Mouse (Mus musculus) heart, adult 2 months (tissue): ENCODE results near the gene Gipc2. TPM values are rescaled to one million over a fixed set of nuclear protein-coding genes. Genes with fewer than 3 reads are reported as not detected.
A peak's percentile ranks its signal among the peaks of the same experiment; 100 is the strongest.

Source experiments
- DNase-seq, 2 experiments: peaks; one replicate each; pipeline ENCODE4 v3.0.0; 2021
- H3K27ac ChIP-seq: fragments of 200-600 bp; 2 replicates; pipeline ENCODE4 v1.8.1; 2022
- H3K27me3 ChIP-seq: fragments of 200-500 bp; 2 replicates; pipeline ENCODE4 v1.6.1; 2012; ENCODE audit warnings: mild to moderate bottlenecking, low read length, inconsistent platforms, mixed read lengths; ENCODE audit not compliant: control insufficient read depth, insufficient read depth
- H3K36me3 ChIP-seq: fragments of 200-500 bp; 2 replicates; pipeline ENCODE4 v1.6.1; 2012; ENCODE audit warnings: low read length, inconsistent platforms; ENCODE audit not compliant: control insufficient read depth, insufficient read depth
- H3K4me1 ChIP-seq: fragments of 200-500 bp; 2 replicates; pipeline ENCODE4 v1.6.1; 2011; ENCODE audit warnings: low read length; ENCODE audit not compliant: control insufficient read depth, insufficient read depth
- H3K4me3 ChIP-seq: fragments of 200-600 bp; 2 replicates; pipeline ENCODE4 v1.8.1; 2022
- H3K79me2 ChIP-seq: fragments of 200-500 bp; replicated peaks from 2 replicates; pipeline ENCODE4 v1.6.1; 2012; ENCODE audit warnings: mild to moderate bottlenecking, inconsistent platforms, low read length, moderate library complexity, mixed read lengths; ENCODE audit not compliant: control insufficient read depth, insufficient read depth
- H3K9ac ChIP-seq: fragments of 200-500 bp; 2 replicates; pipeline ENCODE4 v1.6.1; 2012; ENCODE audit warnings: low read depth, mild to moderate bottlenecking, control low read depth, inconsistent platforms, low read length, mixed read lengths
- CTCF ChIP-seq: fragments of 200-600 bp; IDR thresholded peaks from 2 replicates; pipeline ENCODE4 v1.8.1; 2022; ENCODE audit warnings: antibody characterized with exemption, mild to moderate bottlenecking, moderate library complexity
- EP300 ChIP-seq: fragments of 200-500 bp; IDR thresholded peaks from 2 replicates; pipeline ENCODE4 v1.6.1; 2011; ENCODE audit warnings: low read depth, low read length, control low read depth; ENCODE audit not compliant: insufficient read depth
- POLR2A ChIP-seq: fragments of 200-500 bp; IDR thresholded peaks from 2 replicates; pipeline ENCODE4 v1.6.1; 2011; ENCODE audit warnings: mild to moderate bottlenecking, low read depth, low read length, control low read depth; ENCODE audit not compliant: insufficient read depth
- whole genome bisulfite sequencing: fragments of 180-500 bp; shearing (Covaris S2); methylation state at CpG from one replicate; pipeline ENCODE4 v1.1.7; 2018; 5-methylcytosine and 5-hydroxymethylcytosine counted together
- intact Hi-C: fragments of 180-260 bp; cut with DNase I; formaldehyde crosslinking; loops from one replicate; pipeline ENCODE4 v1.15.1; 2025
- long read RNA-seq: library from polyadenylated mRNA; stranded (forward); transcript quantifications from one replicate; pipeline ENCODE4 v2.0.0, GENCODE M21; 2021
- polyA plus RNA-seq: library from polyadenylated mRNA; depleted of rRNA; stranded (reverse); fragments of >200 nt; gene quantifications from 2 replicates; pipeline ENCODE4 v1.2.3, GENCODE M21; 2012; rRNA removed
- total RNA-seq, 2 experiments: library from RNA; stranded (reverse); gene quantifications; 2 replicates each; pipeline ENCODE4 v1.2.3; 2021

Gipc2 gene
- 1 to 10 TPM; 3.5 to 6.1 TPM for total RNA-seq
- polyA plus RNA-seq, result 4.8 and 5.2 TPM in 2 replicates
- long read RNA-seq, partial matches to known transcripts, result 0 of 4 reads
- long read RNA-seq, other reads (novel, unspliced or antisense), result 0 of 4 reads

DNA sequence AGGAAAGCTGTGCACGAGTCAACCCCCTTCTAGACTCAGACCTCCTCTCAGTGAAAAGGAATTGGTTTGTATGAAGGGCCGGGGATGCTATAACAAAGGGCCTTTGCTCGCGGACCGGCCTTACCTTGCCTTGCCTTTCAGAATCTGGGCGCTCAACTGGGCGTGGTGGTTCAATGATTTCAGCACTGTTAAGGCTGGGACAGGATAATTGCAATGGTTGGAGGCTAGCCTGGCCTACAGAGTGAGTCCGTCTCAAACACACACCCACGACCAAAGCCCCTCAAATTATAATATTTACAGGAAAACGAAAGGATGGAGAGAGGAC, at the start of gene Gipc2:
Gene Gipc2 (minus strand): TSS at position 132 of the 325 bp plus-strand sequence.
- no peak for DNase-seq
- Histone ChIP-seq H3K27me3 (no peaks in the 10 kb centered on the region), H3K79me2 (no peaks in the 10 kb centered on the region), H3K27ac (peak within 1 kb of the TSS; percentile 83), H3K4me3 (peak within 1 kb of the TSS; percentile 89), H3K4me1 (peaks cover 1% of the 10 kb centered on the region; the same call in 1 of the 2 replicates), H3K36me3 (no peaks in the 10 kb centered on the region), H3K9ac (peak within 1 kb of the TSS; percentile 92)
- WGBS, result 37% methylated on average over 10 of the region's 10 CpGs
- TF ChIP-seq POLR2A, result no peak
- no peak for TF ChIP-seq CTCF
- no peak for TF ChIP-seq EP300
- intact Hi-C loops, result loop anchor here (10.0 kb wide), 1 partner anchor 51 kb away; no protein-coding TSS in a partner anchor

GRCm38 (mm10) chr3:152213416-152213815, 47.4 kb upstream of the Gipc2 start:
- intact Hi-C loops, result no loop called here
- 8% methylated on average over 3 of the region's 3 CpGs for WGBS
- TF ChIP-seq POLR2A (no peak), CTCF (no peak), EP300 (no peak)
- Histone ChIP-seq H3K79me2 (peaks cover 8% of the 10 kb centered on the region), H3K27me3 (no peaks in the 10 kb centered on the region), H3K27ac (no peak overlapping the region), H3K9ac (no peak overlapping the region), H3K4me1 (peaks cover 14% of the 10 kb centered on the region), H3K36me3 (peaks cover 28% of the 10 kb centered on the region), H3K4me3 (no peak overlapping the region)
- no peak for DNase-seq

DNA sequence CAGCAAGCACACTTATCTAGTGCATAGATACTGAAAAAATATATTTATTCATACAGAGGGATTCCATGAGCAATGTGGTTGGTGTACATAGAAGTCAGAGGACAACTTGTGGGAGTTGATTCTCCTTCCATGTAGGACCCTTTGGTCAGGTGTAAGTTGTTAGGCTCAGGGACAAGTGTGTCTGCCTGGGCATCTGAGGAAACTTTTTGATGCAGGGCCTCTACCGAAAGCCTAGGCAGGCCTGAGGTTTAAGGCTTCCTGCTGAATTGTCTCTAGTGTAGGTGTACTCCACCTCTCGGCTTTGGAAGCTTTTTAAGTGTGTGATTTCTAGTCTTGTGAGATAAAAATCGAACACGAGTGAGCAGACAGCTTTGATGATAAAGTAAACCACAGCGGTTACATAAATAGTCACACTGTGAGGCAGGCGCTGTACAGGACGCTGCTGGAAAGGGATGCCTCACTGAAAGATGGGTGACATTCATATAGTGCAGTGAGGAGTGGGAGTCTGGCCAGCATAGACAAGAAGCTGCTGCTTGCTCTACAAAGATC, 45.8 kb upstream of the Gipc2 start:
- peaks cover 10% of the 10 kb centered on the region for H3K79me2 ChIP-seq
- H3K4me3 ChIP-seq, result peak overlapping the region; percentile 87
- 2% methylated on average over 7 of the region's 7 CpGs for WGBS
- DNase-seq, result peak in 1 of 2 experiments; percentile 23
- intact Hi-C loops, result no loop called here
- no peak for TF ChIP-seq POLR2A
- no peak for TF ChIP-seq CTCF
- no peak for TF ChIP-seq EP300
- peak overlapping the region; percentile 65 for H3K9ac ChIP-seq
- H3K4me1 ChIP-seq, result peaks cover 14% of the 10 kb centered on the region
- no peaks in the 10 kb centered on the region for H3K27me3 ChIP-seq
- peak overlapping the region; percentile 94 for H3K27ac ChIP-seq
- peaks cover 24% of the 10 kb centered on the region for H3K36me3 ChIP-seq

DNA sequence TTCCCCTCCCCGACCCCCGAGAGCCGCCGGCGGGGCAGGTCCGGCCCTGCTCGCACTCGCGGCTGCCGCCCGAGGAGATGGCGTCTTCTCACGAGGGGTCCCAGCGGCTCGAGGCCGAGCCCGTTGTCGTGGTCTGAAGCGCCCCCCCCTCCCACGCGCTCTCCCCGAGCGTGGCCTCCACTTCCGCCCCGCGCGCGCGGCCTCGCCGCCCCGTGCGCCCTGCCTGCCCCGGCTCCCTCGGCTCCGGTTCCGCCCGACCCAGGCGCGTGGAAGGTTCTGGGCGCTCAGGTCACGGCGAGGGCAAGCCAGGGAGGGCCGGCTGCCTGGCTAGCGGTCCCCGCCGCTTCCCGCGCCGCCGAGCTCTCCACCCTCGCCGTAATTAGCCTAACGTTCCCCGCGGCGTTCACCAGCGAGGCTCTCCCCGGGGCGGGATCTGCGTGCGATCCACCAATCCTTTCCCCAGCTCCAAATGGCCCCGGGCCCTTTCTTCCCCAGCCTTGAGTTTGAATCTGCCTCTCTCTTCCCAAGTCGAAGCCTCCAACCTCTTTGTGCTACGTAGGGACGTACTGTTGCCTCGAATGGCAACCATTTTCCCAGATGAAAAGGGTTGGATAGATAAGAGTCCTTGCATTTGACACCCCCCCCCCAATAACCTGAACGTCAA, 44.8 kb upstream of the Gipc2 start:
- under 1% methylated on average over 64 of the region's 68 CpGs for WGBS

GRCm38 (mm10) chr3:152209967-152210634, 44.1 kb upstream of the Gipc2 start, which contains the start of the genes Dnajb4 and Fubp1:
TSS of gene Dnajb4 (minus strand) at chr3:152210302.
TSS of gene Fubp1 (plus strand) at chr3:152210422.
- DNase-seq, result peak; percentile 99 to 100
- no peaks in the 10 kb centered on the region for H3K27me3 ChIP-seq
- peaks cover 18% of the 10 kb centered on the region for H3K36me3 ChIP-seq
- intact Hi-C loops, result loop anchor here (1.0 kb wide), 2 partner anchors 17 to 99 kb away; no protein-coding TSS in a partner anchor
- TF ChIP-seq POLR2A (peak; percentile 97), EP300 (peak; percentile 7; the same call in 1 of the 2 replicates), CTCF (peak; percentile 4; the same call in 1 of the 2 replicates)
- H3K4me3 ChIP-seq, result peak within 1 kb of the TSS; percentile 87
- peaks cover 10% of the 10 kb centered on the region for H3K79me2 ChIP-seq
- H3K27ac ChIP-seq, result peak within 1 kb of the TSS; percentile 94
- under 1% methylated on average over 85 of the region's 85 CpGs for WGBS
- peaks cover 14% of the 10 kb centered on the region for H3K4me1 ChIP-seq
- H3K9ac ChIP-seq, result peak within 1 kb of the TSS; percentile 98

More for the DNA sequence above, 44.8 kb upstream of the Gipc2 start:
- Histone ChIP-seq H3K9ac (peak overlapping the region; percentile 98), H3K27me3 (no peaks in the 10 kb centered on the region), H3K4me1 (peaks cover 14% of the 10 kb centered on the region), H3K27ac (peak overlapping the region; percentile 94), H3K79me2 (peaks cover 10% of the 10 kb centered on the region), H3K4me3 (peak overlapping the region; percentile 87), H3K36me3 (peaks cover 22% of the 10 kb centered on the region)
- peak; percentile 83 for DNase-seq
- TF ChIP-seq CTCF (no peak), POLR2A (no peak)
- intact Hi-C loops, result loop anchor here (1.0 kb wide), 2 partner anchors 18 to 100 kb away; no protein-coding TSS in a partner anchor
